Mouse (Mus musculus) olfactory bulb, adult 2 months (tissue): ENCODE data around the gene Gpm6a.

Source experiments
- CTCF ChIP-seq: fragments of 200-500 bp; IDR thresholded peaks from 2 replicates; pipeline ENCODE4 v1.5.1; 2012; ENCODE audit warnings: low read depth, mild to moderate bottlenecking, low read length, moderate library complexity; ENCODE audit not compliant: insufficient read depth
- POLR2A ChIP-seq: fragments of 200-500 bp; IDR thresholded peaks from 2 replicates; pipeline ENCODE4 v1.6.1; 2012; ENCODE audit warnings: mild to moderate bottlenecking, low read depth, low read length, moderate library complexity; ENCODE audit not compliant: insufficient read depth

DNA sequence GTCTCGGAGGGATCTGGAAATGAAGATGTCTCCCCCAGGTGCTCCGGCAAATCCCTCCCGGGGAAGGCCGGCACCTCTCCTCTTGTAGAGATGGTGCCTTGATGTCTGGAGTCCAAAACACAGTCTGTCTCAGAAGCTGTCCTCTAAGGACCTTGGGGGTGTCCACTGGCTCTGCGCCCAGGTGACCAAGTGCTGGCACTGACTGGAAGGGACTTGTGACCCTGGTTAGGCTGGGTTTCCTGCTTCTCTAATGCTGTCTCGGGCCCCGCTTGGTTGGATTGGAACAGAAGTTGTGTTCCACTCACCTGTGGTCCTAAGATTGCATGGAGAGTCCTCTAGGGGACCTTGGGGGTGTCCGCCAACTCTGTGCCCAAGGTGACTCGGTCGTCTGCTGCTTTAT, 118.8 kb downstream of the Gpm6a start:
- TF ChIP-seq CTCF (no peak), POLR2A (no peak)
